Comparison of ENCODE assay signal across 9 mouse cellular contexts in genomic region chr11:19203968-19204367, GRCm38 (mm10).
DNase-seq lines count a peak whose midpoint lies in the region; ATAC-seq lines count a peak whose summit lies in the region.
"Had no signal": no experiment of that assay in that cellular context is flagged by ENCODE, and none has a peak within 500 bp of the region (broad histone marks: within the 10 kb centered on the region; RNA-seq: fewer than 3 reads in every experiment).

No protein-coding gene starts in this region.

- no peaks in the 10 kb centered on the region for H3K27me3 ChIP-seq in lung, embryonic 15.5 days
- H3K27me3 ChIP-seq: limb, embryonic 13.5 days had no signal

- H3K27ac ChIP-seq in lung, embryonic 15.5 days = peak overlapping the region; percentile 61
- H3K27ac ChIP-seq: limb, embryonic 13.5 days had no signal

- no peak overlapping the region for H3K9ac ChIP-seq in lung, embryonic 15.5 days
- H3K9ac ChIP-seq: limb, embryonic 13.5 days had no signal

- H3K4me3 ChIP-seq in lung, embryonic 15.5 days = no peak overlapping the region
- H3K4me3 ChIP-seq: limb, embryonic 13.5 days had no signal

- peak; percentile 25 for DNase-seq in adrenal gland, adult 2 months
- no peak for DNase-seq in adrenal gland, postnatal 4 days (ENCODE audit: low spot score in 2 of 2)
- peak; percentile 47 for DNase-seq in adrenal gland, postnatal 10 days
- peak; percentile 76 for DNase-seq in gastrocnemius, adult 18-20 months (ENCODE audit: low spot score)
- peak; percentile 62 to 88 for DNase-seq in kidney, postnatal 25 days
- peak; percentile 49 for DNase-seq in testis, postnatal 14 days (ENCODE audit: low spot score)
- DNase-seq in yolk sac, embryonic 10.5 days (ENCODE audit: low spot score) = no peak

- peak overlapping the region; percentile 21 for H3K4me2 ChIP-seq in lung, embryonic 15.5 days

- 31% methylated on average over 5 of the region's 5 CpGs for WGBS in lung, embryonic 15.5 days

- peak; percentile 82; the same call in 1 of the 2 replicates for ATAC-seq in lung, embryonic 15.5 days (ENCODE audit: borderline replicate concordance, extremely low read depth, low FRiP score, low TSS enrichment)

- no peaks in the 10 kb centered on the region for H3K36me3 ChIP-seq in lung, embryonic 15.5 days
- H3K36me3 ChIP-seq: limb, embryonic 13.5 days had no signal

- H3K4me1 ChIP-seq in lung, embryonic 15.5 days = peaks cover 11% of the 10 kb centered on the region; the same call in 1 of the 2 replicates

- no peaks in the 10 kb centered on the region for H3K9me3 ChIP-seq in lung, embryonic 15.5 days
- H3K9me3 ChIP-seq: limb, embryonic 13.5 days had no signal

Comparison
In these comparisons a context has a peak if more than half of its experiments do, and no peak if none do; other contexts are left out.
1. DNase-seq: peak in adrenal gland, adult 2 months (single experiment), adrenal gland, postnatal 10 days (single experiment), gastrocnemius, adult 18-20 months (single experiment), kidney, postnatal 25 days (2 of 2) and testis, postnatal 14 days (single experiment); none in adrenal gland, postnatal 4 days (0 of 2) and yolk sac, embryonic 10.5 days (single experiment).